In genomic region chr1:71580408-71580807, GRCm38 (mm10) we compare ENCODE assay signal across 20 mouse cellular contexts.
"Had no signal": no experiment of that assay in that cellular context is flagged by ENCODE, and none has a peak within 500 bp of the region (broad histone marks: within the 10 kb centered on the region; RNA-seq: fewer than 3 reads in every experiment).

No protein-coding gene starts in this region.

- H3K9ac ChIP-seq: intestine, embryonic 15.5 days; kidney, embryonic 15.5 days; liver, embryonic 15.5 days; midbrain, embryonic 12.5 days; midbrain, embryonic 15.5 days; neural tube, embryonic 13.5 days had no signal

- H3K9me3 ChIP-seq: intestine, embryonic 15.5 days; kidney, embryonic 15.5 days; liver, embryonic 15.5 days; midbrain, embryonic 12.5 days; midbrain, embryonic 15.5 days; neural tube, embryonic 13.5 days had no signal

- H3K27me3 ChIP-seq: intestine, embryonic 15.5 days; kidney, embryonic 15.5 days; liver, embryonic 15.5 days; midbrain, embryonic 12.5 days; midbrain, embryonic 15.5 days; neural tube, embryonic 13.5 days had no signal

- H3K4me3 ChIP-seq: intestine, embryonic 15.5 days; kidney, embryonic 15.5 days; layer of hippocampus, adult 2 months; liver, embryonic 15.5 days; midbrain, embryonic 12.5 days; midbrain, embryonic 15.5 days; myocyte; neural tube, embryonic 13.5 days had no signal

- H3K4me1 ChIP-seq: intestine, embryonic 15.5 days; kidney, embryonic 15.5 days; liver, embryonic 15.5 days; midbrain, embryonic 12.5 days; midbrain, embryonic 15.5 days; neural tube, embryonic 13.5 days had no signal

- H3K27ac ChIP-seq: intestine, embryonic 15.5 days; kidney, embryonic 15.5 days; layer of hippocampus, adult 2 months; liver, embryonic 15.5 days; midbrain, embryonic 12.5 days; midbrain, embryonic 15.5 days; neural tube, embryonic 13.5 days; stomach, postnatal 0 days had no signal

- H3K4me2 ChIP-seq: intestine, embryonic 15.5 days; kidney, embryonic 15.5 days; liver, embryonic 15.5 days; midbrain, embryonic 12.5 days; midbrain, embryonic 15.5 days; neural tube, embryonic 13.5 days had no signal

- ATAC-seq: intestine, embryonic 15.5 days; midbrain, embryonic 15.5 days had no signal

- DNase-seq: kidney, adult 11 months; kidney, adult 8-10 months; kidney, postnatal 14 days; layer of hippocampus, adult 9-11 months; lung, adult 2 months; right cerebral cortex, adult 18-20 months; right cerebral cortex, postnatal 14 days; right cerebral cortex, postnatal 4 days; thymus, adult 2 months; thymus, postnatal 14 days; thymus, postnatal 4 days had no signal
